Comparison of ENCODE assay signal across 35 mouse cellular contexts in genomic region chr8:89406688-89407087, GRCm38 (mm10).
"Had no signal": no experiment of that assay in that cellular context is flagged by ENCODE, and none has a peak within 500 bp of the region (broad histone marks: within the 10 kb centered on the region; RNA-seq: fewer than 3 reads in every experiment).

No protein-coding gene starts in this region.

- H3K9me3 ChIP-seq: heart, embryonic 10.5 days; heart, embryonic 12.5 days; heart, embryonic 13.5 days; heart, embryonic 15.5 days; hindbrain, embryonic 10.5 days; hindbrain, embryonic 12.5 days; hindbrain, embryonic 13.5 days; hindbrain, embryonic 15.5 days; intestine, embryonic 15.5 days; kidney, embryonic 15.5 days had no signal

- H3K4me1 ChIP-seq: heart, embryonic 10.5 days; heart, embryonic 12.5 days; heart, embryonic 13.5 days; heart, embryonic 15.5 days; hindbrain, embryonic 12.5 days; hindbrain, embryonic 13.5 days; hindbrain, embryonic 15.5 days; intestine, embryonic 15.5 days had no signal

- H3K4me2 ChIP-seq: heart, embryonic 11.5 days; heart, embryonic 12.5 days; heart, embryonic 13.5 days; heart, embryonic 15.5 days; hindbrain, embryonic 12.5 days; hindbrain, embryonic 13.5 days; hindbrain, embryonic 14.5 days; hindbrain, embryonic 15.5 days; intestine, embryonic 15.5 days; kidney, embryonic 15.5 days had no signal

- H3K27me3 ChIP-seq: heart, embryonic 12.5 days; heart, embryonic 13.5 days; heart, embryonic 15.5 days; hindbrain, embryonic 12.5 days; hindbrain, embryonic 13.5 days; intestine, embryonic 15.5 days; kidney, embryonic 15.5 days had no signal

- DNase-seq: heart, postnatal 10 days; heart, postnatal 14 days; heart, postnatal 36 days; heart, postnatal 4 days; kidney, adult 11 months; kidney, adult 18-20 months; kidney, adult 2 months; kidney, adult 8-10 months; kidney, adult 9 months; kidney, postnatal 10 days; kidney, postnatal 14 days; kidney, postnatal 25 days; kidney, postnatal 36 days; kidney, postnatal 4 days; layer of hippocampus, adult 9-11 months; layer of hippocampus, postnatal 36 days had no signal

- H3K9ac ChIP-seq: heart, embryonic 12.5 days; heart, embryonic 13.5 days; heart, embryonic 15.5 days; hindbrain, embryonic 12.5 days; hindbrain, embryonic 13.5 days; hindbrain, embryonic 14.5 days; hindbrain, embryonic 15.5 days; intestine, embryonic 15.5 days; kidney, embryonic 15.5 days had no signal

- H3K27ac ChIP-seq: heart, embryonic 10.5 days; heart, embryonic 13.5 days; heart, embryonic 15.5 days; hindbrain, embryonic 10.5 days; hindbrain, embryonic 12.5 days; hindbrain, embryonic 13.5 days; hindbrain, embryonic 14.5 days; hindbrain, embryonic 15.5 days; hindbrain, postnatal 0 days; intestine, embryonic 15.5 days; kidney, embryonic 15.5 days; kidney, postnatal 0 days had no signal

- H3K36me3 ChIP-seq: heart, embryonic 10.5 days; heart, embryonic 12.5 days; heart, embryonic 13.5 days; heart, embryonic 15.5 days; hindbrain, embryonic 10.5 days; hindbrain, embryonic 12.5 days; hindbrain, embryonic 13.5 days; hindbrain, embryonic 15.5 days; intestine, embryonic 15.5 days; kidney, embryonic 15.5 days had no signal

- ATAC-seq: hindbrain, embryonic 16.5 days; hindbrain, postnatal 0 days; inflammation-experienced regulatory T-cells, adult 6 months; intestine, embryonic 15.5 days; intestine, embryonic 16.5 days; intestine, postnatal 0 days had no signal

- H3K4me3 ChIP-seq: heart, embryonic 10.5 days; heart, embryonic 12.5 days; heart, embryonic 13.5 days; heart, embryonic 15.5 days; hindbrain, embryonic 10.5 days; hindbrain, embryonic 12.5 days; hindbrain, embryonic 13.5 days; hindbrain, embryonic 15.5 days; intestine, embryonic 15.5 days; kidney, embryonic 15.5 days; layer of hippocampus, adult 2 months had no signal
